In the genomic region with DNA sequence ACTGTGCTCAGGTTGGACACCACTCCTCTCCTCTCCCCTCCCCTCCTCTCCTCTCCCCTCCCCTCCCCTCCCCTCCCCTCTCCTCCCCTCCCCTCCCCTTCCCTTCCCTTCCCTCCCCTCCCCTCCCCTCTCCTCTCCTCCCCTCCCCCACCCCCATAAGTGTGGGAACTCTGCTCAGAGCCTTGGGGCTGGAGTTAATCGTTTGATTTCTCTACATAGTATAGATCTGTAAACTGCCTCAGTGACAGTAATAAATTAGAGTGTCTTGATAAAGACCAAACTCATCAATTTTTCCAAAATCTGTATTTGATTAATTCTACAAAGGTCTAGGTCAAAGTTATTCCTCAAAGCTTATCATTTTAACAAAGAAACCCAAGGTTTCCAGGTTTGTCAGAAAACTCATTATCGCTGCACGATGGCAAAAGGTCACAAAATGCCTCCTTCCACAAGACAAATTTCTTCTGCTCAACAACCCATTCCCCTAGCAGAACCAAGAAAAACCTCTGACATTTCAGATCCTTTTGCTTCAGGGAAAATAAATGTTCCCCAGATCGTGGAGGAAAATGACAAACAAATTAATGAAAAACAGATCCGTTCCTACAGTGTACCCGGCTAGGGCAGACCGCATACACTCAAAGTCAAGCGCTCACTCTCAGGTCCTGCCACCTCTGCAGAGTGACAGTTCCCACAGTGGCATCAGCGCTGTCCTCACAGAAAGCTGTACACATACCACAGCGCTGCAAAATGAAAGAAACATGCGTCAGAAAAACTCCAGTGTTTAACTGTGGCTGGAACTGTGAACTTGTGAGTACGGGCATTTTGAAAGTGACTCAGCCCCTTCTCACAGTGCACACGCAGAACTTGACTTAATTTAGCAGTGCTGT, we compare ENCODE assay signal across 9 mouse cellular contexts.
A peak's percentile ranks its signal among the peaks of the same experiment; 100 is the strongest.
DNase-seq lines count a peak whose midpoint lies in the region; ATAC-seq and TF ChIP-seq lines count a peak whose summit lies in the region.
"Had no signal": no experiment of that assay in that cellular context is flagged by ENCODE, and none has a peak within 500 bp of the region (broad histone marks: within the 10 kb centered on the region; RNA-seq: fewer than 3 reads in every experiment).

No protein-coding gene starts in this region.

- H3K9me3 ChIP-seq in hindbrain, embryonic 14.5 days (ENCODE audit: control insufficient read depth, low read length): no peaks in the 10 kb centered on the region
- H3K9me3 ChIP-seq in stomach, embryonic 15.5 days: no peaks in the 10 kb centered on the region
- no peaks in the 10 kb centered on the region for H3K9me3 ChIP-seq in liver, embryonic 12.5 days (replicated peaks)

- H3K4me3 ChIP-seq in lung, adult 2 months (replicated peaks; ENCODE audit: extremely low read depth, low read depth, low read length): no peak overlapping the region
- H3K4me3 ChIP-seq in hindbrain, embryonic 14.5 days (replicated peaks; ENCODE audit: low read length): no peak overlapping the region
- H3K4me3 ChIP-seq in stomach, embryonic 15.5 days (replicated peaks): 0 out of 2 replicates have a peak overlapping the region, but pooled peaks have one; percentile 8
- no peak overlapping the region for H3K4me3 ChIP-seq in liver, embryonic 12.5 days

- TF ChIP-seq CTCF in lung, adult 2 months (IDR thresholded peaks at IDR 0.05; ENCODE audit: insufficient read depth, low read length): no peak

- no peak overlapping the region for H3K9ac ChIP-seq in hindbrain, embryonic 14.5 days
- H3K9ac ChIP-seq in stomach, embryonic 15.5 days: no peak overlapping the region
- no peak overlapping the region for H3K9ac ChIP-seq in liver, embryonic 12.5 days

- ATAC-seq in hindbrain, embryonic 14.5 days (ENCODE audit: low FRiP score): peak; percentile 43; the same call in 1 of the 2 replicates
- no peak for ATAC-seq in stomach, embryonic 15.5 days (ENCODE audit: insufficient read depth, low FRiP score, low read depth)
- no peak for ATAC-seq in liver, embryonic 12.5 days

- H3K27ac ChIP-seq in hindbrain, embryonic 14.5 days: no peak overlapping the region
- no peak overlapping the region for H3K27ac ChIP-seq in stomach, embryonic 15.5 days
- no peak overlapping the region for H3K27ac ChIP-seq in liver, embryonic 12.5 days

- no peaks in the 10 kb centered on the region for H3K36me3 ChIP-seq in hindbrain, embryonic 14.5 days (replicated peaks; ENCODE audit: control insufficient read depth, insufficient read depth)
- no peaks in the 10 kb centered on the region for H3K36me3 ChIP-seq in stomach, embryonic 15.5 days
- H3K36me3 ChIP-seq in liver, embryonic 12.5 days: no peaks in the 10 kb centered on the region

- DNase-seq in adrenal gland, postnatal 14 days: peak; percentile 37
- no peak for DNase-seq in adrenal gland, adult 8-10 months
- DNase-seq in lung, postnatal 36 days: peak; percentile 10
- DNase-seq in lung, adult 2 months: no peak
- DNase-seq in hindbrain, embryonic 14.5 days (ENCODE audit: low spot score): no peak
- DNase-seq in urinary bladder, adult 18-20 months (ENCODE audit: low spot score in 2 of 2): no peak
- DNase-seq: liver had no signal

- no peak overlapping the region for H3K4me2 ChIP-seq in hindbrain, embryonic 14.5 days (replicated peaks)
- peak overlapping the region; percentile 32; the same call in 1 of the 2 replicates for H3K4me2 ChIP-seq in stomach, embryonic 15.5 days
- H3K4me2 ChIP-seq in liver, embryonic 12.5 days: no peak overlapping the region

- no peak for TF ChIP-seq POLR2A in lung, adult 2 months (IDR thresholded peaks at IDR 0.05; ENCODE audit: borderline replicate concordance, extremely low read depth, low read depth, low read length)

- WGBS in lung, adult 2 months: 50% methylated on average over 13 of the region's 13 CpGs
- 55% methylated on average over 13 of the region's 13 CpGs for WGBS in hindbrain, embryonic 14.5 days
- WGBS in stomach, embryonic 15.5 days: 26% methylated on average over 13 of the region's 13 CpGs
- 58% methylated on average over 13 of the region's 13 CpGs for WGBS in liver, embryonic 12.5 days (ENCODE audit: insufficient replicate concordance)

- no peaks in the 10 kb centered on the region for H3K27me3 ChIP-seq in hindbrain, embryonic 14.5 days (ENCODE audit: control insufficient read depth, insufficient read depth, low read length)
- no peaks in the 10 kb centered on the region for H3K27me3 ChIP-seq in stomach, embryonic 15.5 days (replicated peaks)
- no peaks in the 10 kb centered on the region; the same call in 1 of the 2 replicates for H3K27me3 ChIP-seq in liver, embryonic 12.5 days (replicated peaks)

- H3K4me1 ChIP-seq in lung, adult 2 months (ENCODE audit: control insufficient read depth, insufficient read depth, low read length): no peaks in the 10 kb centered on the region
- H3K4me1 ChIP-seq in hindbrain, embryonic 14.5 days (replicated peaks; ENCODE audit: control insufficient read depth, insufficient read depth, low read length): peaks cover 6% of the 10 kb centered on the region; the same call in 1 of the 2 replicates
- H3K4me1 ChIP-seq in stomach, embryonic 15.5 days: no peaks in the 10 kb centered on the region
- H3K4me1 ChIP-seq in liver, embryonic 12.5 days: no peaks in the 10 kb centered on the region

Comparison
In these comparisons a context has a peak if more than half of its experiments do, and no peak if none do; other contexts are left out.
1. DNase-seq: peak in adrenal gland, postnatal 14 days (single experiment) and lung, postnatal 36 days (single experiment); none in adrenal gland, adult 8-10 months (single experiment), lung, adult 2 months (single experiment), hindbrain, embryonic 14.5 days (single experiment) and urinary bladder, adult 18-20 months (0 of 2).